Mouse (Mus musculus) v-Abl transformed pro-B cells (cell line): ENCODE results near the gene Olfr869.

Experiments used
- in situ Hi-C, 2 experiments: fragments of 400-800 bp; cut with MboI; formaldehyde crosslinking; loops; one replicate each; pipeline ENCODE4 v1.15.1; 2025; ENCODE audit not compliant: unreplicated experiment in 2 of 2

The Olfr869 gene

DNA sequence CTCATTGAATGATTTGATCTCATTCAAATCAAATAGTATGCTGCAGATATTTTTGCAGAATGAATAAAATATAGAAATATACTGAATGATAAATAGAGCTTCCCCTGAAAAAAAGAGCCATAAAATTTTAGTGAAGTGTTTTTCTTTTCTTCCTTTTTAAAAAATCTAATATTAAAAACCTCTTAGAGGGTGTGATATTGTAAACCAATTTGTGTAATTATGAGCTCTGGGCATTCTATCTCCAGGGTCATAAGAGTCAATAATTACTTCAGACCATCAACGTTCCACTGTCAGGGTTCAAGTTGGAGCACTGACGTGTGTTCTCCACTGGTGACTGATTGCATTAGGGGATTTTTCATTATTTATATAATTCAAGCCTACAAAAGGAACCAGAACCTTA, at the start of gene Olfr869:
Gene Olfr869, plus strand, starts transcription at position 301 of the 400 bp plus-strand sequence.
- in situ Hi-C loops: no loop called here

DNA sequence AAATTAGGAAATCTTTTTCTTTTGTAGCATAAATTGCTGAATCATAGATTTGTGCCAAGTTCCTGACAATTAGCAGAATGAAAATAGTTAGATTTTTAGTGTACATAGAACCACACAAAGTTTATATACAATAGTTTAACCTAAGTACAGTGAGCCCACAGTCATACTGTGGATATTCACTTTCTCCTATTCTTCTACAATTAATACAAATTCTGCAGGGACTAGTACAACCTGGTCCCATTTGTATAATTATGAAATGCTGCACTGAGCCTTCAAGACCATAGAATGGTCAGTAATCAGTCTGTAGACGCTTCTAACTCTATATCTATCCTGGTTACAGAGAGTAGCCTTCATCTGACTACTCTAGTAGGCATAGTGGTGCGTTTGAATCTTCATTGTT, 30.5 kb upstream of the Olfr869 start, which contains the start of gene Olfr868:
Gene Olfr868, plus strand, starts transcription at position 301 of the 400 bp plus-strand sequence.
- in situ Hi-C loops: no loop called here

DNA sequence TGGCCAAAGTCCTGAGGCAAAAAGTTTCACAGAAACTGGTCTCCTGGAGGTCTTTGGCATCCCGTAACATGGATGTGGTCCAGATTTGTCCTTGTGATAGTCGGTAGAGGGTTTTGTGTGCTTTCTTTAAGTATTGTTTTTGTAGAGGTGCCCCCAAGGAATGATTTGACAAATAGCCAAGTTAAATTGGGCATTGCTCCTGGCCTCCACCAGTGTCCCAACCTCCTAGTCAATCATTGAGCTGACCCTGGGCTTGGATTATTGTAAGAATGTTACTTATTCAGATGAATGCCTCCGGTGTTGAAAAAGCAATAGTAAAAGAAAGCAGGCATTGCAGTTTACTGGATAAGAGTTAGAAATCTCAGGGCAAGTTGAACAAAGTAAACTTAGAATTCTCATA, 20.9 kb downstream of the Olfr869 start:
- in situ Hi-C loops: no loop called here

DNA sequence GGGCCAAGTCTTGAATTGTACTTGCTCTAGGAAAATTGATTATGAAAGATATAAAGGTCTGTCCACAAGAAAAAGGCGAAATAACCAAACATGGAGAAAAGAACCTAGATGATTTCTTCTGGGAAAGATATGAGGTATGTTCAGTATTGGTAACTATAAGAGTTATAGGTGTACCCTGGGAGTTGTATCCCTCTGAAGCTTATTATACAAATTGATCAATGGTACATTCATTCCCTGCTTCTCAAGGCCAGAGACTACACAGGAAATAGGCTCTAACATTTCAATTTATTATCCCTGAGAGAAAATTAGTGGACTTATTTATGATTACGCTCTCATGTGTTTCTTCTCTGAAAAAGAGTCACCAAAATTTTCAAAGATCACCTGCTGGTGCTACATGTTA, 45.1 kb downstream of the Olfr869 start, which contains the start of gene Olfr870:
Gene Olfr870, minus strand, starts transcription at position 101 of the 400 bp plus-strand sequence.
- in situ Hi-C loops: no loop called here

GRCm38 (mm10) chr9:20179463-20179862, 50.7 kb downstream of the Olfr869 start:
- in situ Hi-C loops: no loop called here
